Mouse (Mus musculus): ENCODE measurements around the gene Hnf1a.

Hnf1a gene

DNA sequence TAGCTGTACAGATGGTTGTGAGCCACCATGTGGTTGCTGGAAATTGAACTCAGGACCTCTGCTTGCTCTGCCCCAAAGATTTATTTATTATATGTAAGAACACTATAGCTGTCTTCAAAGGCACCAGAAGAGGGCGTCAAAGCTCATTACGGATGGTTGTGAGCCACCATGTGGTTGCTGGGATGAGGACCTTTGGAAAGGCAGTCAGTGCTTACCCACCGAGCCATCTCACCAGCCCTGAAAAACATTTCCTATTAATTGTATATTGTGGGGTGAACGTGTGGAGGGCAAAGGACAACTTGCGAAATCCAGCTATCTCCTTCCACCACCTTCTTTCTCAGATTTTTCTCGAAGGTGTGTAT lies 8.0 kb upstream of the Hnf1a start:
- DNase-seq: no peak

GRCm38 (mm10) chr5:114978473-114978872 lies 7.6 kb upstream of the Hnf1a start:
- DNase-seq: no peak

DNA sequence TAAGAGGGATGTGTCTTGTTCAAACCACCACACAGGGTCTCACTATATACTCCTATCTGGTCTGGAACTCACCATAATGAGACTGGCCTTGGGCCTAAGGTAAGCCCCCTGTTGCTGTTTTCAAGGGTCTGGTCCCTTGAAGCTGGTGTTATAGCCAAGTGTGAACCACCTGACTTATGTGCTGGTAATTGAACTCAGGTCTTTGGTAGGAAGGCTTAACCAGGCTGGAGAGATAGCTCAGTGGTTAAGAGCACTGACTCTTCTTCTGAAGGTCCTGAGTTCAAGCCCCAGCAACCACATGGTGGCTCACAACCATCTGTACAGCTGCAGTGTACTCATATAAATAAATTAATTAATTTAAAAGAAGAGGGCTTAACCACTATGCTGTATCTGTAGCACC lies 6.0 kb upstream of the Hnf1a start:
- DNase-seq: no peak

DNA sequence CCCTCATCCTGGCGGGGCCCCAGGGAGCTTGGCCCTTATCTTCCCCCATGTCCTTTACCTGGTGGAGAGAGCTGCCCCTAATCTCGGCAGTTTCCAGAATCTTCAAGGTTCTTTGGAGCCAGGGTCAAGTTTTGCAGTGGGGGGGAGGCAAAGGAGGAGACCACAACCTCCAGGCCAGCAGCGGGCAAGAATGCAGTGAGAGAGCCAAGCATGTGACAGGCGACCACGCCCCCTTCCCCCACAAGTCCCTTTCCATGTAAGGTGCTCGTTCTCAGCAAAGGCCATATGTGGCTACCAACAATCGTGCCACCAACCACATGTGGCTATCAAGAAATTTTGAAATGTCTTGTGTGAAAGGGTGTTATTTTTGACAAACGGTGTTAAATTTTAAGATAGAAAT lies 2.2 kb upstream of the Hnf1a start:
- no peak for DNase-seq

DNA sequence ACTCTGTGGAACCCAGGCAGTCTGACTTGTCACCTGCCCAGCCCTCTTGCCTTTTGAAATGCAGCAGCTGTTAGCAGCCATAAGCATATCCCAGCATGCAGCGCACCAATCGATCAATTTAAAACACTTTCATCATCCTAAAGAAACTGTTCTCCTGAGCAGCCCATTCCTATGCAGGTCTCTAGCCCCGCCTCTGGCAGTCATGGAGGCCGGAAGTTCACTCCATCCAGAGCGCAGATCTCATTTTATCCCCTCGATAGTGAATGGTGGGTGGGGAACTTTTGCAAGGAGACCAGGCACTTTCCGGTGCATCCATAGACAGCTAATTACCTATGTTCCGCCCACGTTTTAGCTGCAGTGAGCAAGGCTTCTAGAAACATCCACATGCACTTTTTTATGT lies 1.3 kb upstream of the Hnf1a start:
- no peak for DNase-seq

GRCm38 (mm10) chr5:114969609-114970215 lies 1.2 kb downstream of the Hnf1a start:
- no peak for DNase-seq

GRCm38 (mm10) chr5:114969064-114969463 lies 1.8 kb downstream of the Hnf1a start:
- DNase-seq: no peak

GRCm38 (mm10) chr5:114968651-114969050 lies 2.2 kb downstream of the Hnf1a start:
- no peak for DNase-seq

GRCm38 (mm10) chr5:114967523-114968268 lies 3.2 kb downstream of the Hnf1a start:
- DNase-seq: no peak

DNA sequence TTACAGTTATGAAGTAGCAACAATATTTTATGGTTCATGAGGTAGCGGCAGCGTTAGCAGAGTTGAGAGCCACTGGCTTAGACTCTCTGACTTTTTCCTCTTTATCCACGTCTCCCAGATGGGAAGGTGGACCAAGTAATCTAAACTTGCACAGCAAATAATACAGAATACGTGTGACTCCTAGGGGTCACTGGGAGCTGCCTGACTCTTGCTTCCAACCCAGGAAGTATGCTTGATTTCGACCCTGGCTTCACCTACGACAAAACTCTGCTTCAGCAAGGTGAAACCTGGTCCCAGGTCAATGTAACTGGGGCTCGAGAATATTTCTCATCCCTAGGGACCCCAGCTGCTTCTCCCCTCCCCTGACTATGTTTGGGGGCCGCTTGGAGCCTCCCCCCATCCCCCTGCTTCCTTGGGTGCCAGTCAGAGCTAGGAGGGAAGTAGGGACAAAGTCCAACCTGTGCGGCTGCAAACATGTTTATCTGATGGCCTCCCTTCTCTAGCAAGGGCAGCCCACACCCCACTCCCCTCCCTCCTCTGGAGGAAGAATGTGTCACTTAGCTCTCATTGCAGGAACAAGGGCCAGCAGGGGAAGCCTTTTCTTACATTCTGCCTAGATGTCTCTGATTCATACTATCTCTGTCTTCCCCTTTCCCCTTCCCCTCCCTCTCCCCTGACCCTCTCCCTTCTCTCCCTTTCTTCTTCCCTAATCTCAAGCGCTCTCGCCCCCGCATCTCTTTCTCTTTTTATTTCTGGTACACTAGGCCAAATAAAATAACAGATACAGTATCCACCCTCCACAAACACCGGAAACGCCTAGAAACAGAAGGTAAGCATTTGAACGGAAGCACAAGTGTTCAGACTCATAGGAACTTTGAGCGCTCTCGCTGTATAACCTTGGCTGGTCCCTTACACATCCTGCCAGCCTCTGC lies 5.7 kb downstream of the Hnf1a start:
- no peak for DNase-seq

DNA sequence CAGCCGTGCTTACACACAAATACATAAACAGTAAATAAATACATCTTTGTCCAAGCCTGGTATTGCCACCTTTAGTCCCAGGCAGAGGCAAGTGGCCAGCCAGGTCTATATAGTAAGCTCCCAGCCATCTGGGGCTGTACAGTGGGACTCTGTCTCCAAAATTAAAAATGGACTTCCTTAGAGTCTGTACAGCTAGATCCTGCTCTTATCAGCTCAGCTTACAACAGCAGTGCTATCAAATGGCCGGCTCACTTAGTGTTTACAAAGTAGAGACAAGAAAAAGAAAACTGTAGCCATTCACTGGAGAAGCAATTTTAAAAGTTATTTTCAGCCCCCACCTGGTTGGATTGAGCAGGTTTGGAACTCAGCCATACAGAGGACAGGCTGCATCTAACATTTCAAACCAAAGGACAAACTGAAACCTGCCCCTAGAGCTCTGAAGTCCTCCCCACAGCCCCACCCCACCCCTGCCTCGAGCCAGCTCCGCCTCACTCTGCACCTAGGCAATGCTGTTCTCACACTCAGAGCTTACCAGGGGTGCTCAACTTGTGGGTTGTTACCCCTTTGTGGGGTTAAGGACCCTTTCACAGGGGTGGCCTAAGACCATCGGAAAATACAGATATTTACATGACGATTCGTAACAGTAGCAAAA lies 6.5 kb downstream of the Hnf1a start:
- DNase-seq: no peak

DNA sequence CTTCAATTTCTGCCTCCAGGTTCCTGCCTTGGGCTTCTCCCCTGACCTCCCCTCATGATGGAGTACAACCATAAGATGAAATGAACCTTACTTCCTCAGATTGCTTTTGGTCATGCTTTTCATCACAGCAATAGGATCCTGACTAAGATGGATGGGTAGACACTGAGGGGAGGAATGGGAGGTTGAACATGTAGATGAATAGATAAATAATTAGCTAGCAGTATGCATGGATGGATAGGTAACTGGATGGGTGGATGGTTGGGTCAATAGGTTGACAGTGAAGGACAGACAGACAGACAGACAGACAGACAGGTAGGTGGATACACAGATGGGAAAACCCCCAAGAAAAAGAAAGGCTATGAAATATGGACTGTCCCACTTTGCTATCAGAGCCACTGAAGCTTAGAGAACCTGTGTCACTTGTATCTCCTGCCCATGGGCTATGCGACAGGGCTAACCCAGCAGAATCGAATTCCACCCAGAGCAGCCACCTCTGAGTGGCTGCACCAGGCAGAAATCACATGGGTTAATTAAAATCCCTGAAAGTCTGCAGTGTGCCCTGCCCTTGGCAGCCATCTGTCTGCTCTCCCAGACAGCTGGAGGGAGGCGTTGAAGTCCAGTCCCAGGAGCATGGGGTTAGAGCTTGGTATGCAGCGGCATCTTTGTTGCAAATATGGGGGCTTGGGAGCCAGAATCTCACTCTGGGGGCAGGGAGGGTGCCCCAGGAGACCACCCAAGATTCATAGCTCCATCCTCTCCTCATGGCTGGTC lies 9.1 kb downstream of the Hnf1a start:
- no peak for DNase-seq

DNA sequence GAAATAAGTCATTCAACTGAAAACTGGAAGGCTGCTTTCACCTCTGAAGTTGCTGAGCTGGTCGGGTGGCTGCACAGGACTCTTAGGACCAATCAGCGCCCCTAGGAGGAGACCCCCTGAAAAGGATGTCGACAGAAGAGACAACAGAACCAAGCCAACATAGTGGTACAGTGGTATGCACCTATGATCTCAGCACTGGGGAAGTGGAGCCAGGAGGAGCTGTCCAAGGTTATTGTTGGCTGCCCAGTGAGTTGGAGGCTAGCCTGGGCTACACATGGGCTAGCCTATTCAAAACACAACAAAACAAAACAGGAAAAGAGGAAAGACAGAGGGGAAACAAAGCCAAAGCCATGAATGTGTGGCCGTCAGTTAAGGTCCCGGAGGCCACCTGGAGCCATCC lies 12.8 kb downstream of the Hnf1a start:
- no peak for DNase-seq

DNA sequence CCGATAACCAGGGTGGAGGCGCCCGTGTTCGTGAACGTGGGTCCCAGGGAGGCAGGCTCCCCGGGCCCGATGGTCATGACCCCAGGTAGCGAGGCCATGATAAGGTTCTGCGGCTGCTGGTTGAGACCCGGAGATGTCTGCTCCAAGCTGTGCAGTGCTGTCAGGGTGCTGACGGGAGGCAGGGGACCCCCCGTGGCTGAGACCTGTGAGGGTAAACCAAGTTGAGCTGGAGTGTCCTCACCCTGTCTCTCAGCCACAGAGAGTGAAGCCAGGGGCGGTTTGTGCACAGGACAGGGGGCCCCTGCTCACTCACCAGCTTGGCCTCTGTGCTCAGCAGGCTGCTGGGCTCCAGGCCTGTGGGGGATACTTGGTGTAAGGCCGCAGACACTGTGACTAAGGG lies 17.6 kb downstream of the Hnf1a start:
- DNase-seq: no peak

- DNase-seq: no peak
Observed at GRCm38 (mm10) chr5:114951279-114951880, 19.5 kb downstream of the Hnf1a start.

DNA sequence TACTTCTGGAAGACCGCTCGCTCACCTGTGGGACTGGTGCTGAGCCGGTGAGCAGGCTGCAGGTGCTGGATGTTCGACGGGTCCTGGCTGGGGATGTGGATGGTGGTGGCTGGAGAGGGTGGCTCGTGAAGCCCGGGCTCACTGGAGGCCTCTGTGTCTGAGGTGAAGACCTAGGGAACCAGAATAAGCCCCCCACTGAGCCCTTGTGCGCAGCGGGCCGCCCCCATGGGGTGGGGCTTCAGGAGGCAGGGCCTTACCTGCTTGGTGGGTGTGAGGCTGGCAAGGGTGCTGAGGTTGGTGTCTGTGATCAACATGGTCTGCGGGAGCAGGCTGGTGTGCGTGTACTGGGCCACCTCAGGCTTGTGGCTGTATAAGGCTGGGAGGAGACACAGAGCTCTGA lies 20.2 kb downstream of the Hnf1a start:
- no peak for DNase-seq

- DNase-seq: no peak
Observed at GRCm38 (mm10) chr5:114949812-114950211, 21.1 kb downstream of the Hnf1a start.

GRCm38 (mm10) chr5:114949316-114949715 lies 21.6 kb downstream of the Hnf1a start:
- no peak for DNase-seq

DNA sequence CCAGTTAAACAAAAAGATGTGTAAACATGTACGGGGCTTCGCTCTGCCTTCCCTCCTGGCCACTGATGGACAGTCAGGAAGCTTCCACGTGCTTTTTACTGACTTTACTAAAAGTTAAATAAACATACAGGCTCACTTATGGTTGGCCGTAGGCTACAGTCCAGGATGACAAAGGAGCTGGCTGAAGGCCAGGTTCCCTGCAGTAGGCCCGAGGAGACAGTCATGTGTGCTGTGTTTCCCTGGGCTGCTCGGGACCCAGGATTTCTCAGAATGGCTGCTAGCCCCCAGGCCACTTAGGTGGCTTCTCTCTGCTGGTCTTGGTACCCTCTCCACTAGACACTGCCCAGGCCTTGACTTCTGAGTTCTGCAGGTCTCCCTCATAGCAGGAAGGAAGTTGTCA lies 22.0 kb downstream of the Hnf1a start:
- peak; percentile 14 for DNase-seq

DNA sequence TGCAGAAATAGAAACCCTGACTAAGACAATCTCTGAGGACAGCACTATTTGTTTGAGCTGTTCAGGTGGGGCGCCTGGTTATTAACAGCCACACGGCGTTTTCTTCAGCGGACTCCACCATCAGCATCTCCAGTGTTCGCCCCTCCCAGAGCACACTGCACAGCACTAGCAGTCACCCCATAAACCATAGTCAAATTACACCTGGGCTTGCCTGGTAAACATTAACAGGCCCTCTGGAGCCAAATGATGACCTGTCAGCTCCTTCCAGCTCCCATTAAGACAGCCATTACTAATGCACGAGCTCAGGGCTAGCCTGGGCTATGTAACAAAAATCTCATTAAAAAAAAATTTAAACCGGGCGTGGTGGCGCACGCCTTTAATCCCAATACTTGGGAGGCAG lies 25.8 kb downstream of the Hnf1a start:
- no peak for DNase-seq

DNA sequence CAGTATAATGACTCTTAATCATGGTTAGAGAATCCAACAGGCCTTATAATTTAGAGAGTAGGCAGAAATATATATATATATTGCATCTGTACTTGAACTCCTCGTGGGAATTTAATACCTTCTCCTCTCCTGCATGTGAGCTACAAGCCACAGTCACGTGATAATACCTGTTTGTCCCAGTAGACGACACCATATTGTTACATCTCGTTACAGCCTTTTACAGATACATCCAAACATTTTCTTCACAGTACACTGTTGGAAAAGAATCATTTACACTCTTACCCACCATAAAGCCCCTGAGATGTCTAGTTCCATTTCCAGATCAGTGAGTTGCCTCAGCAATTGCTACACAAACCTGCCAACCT lies 28.1 kb downstream of the Hnf1a start:
- DNase-seq: no peak

GRCm38 (mm10) chr5:114942074-114942765 lies 28.7 kb downstream of the Hnf1a start, which contains the start of gene 2210016L21Rik:
2210016L21Rik (plus strand) TSS chr5:114942158.
- peak; percentile 88 for DNase-seq

All from right cerebral cortex, postnatal 25 days (tissue).